8 mouse cellular contexts compared by ENCODE assay signal in the genomic region with DNA sequence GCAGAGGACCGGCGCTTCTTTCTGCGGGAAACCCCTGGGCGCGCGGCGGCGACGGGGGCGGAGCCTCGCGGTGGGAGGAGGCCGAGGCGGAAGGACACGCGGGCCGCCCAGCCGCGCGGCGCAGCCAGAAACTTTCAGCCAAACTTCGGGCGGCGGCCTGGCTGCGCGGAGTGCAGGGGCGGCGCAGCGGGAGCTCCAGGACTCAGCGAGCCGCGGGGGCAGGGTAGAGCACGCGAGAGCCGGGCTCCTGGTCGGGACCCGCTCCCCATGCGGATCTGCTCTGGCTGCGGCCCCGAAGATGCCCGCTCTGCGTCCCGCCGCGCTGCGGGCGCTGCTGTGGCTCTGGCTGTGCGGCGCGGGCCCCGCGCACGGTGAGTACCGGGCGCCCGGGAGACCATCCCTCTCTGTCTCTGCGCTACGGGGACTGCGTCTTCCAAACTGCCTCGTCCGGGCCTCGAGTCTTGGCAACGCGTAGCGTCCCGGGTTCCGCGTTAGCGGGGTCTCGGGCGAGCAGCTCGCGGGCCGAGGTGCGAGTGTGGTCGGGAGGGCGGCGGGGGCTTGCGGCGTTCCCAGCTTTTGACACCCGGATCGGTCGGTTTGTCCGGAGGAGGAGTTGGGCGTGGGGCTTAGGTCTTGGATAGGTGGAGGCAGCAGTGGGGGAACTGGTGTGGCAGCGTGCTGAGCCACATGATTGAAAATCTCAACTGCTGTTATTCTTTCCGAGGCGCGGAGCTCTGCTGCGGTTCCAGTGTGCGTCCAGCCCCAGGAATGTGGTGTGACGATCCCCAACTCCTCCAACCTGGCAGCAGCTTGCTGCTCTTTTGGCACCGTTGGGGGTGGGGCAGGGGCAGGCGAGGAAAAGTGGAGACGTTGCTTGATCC. TPM values are rescaled to one million over a fixed set of nuclear protein-coding genes. Genes with fewer than 3 reads are reported as not detected.
A peak's percentile ranks its signal among the peaks of the same experiment; 100 is the strongest.
DNase-seq lines count a peak whose midpoint lies in the region; ATAC-seq and TF ChIP-seq lines count a peak whose summit lies in the region.

A gene (plus strand): TSS at position 127 of the 881 bp plus-strand sequence.

- peak within 1 kb of the TSS; percentile 80 for H3K4me3 ChIP-seq in heart, embryonic 11.5 days (ENCODE audit: low read depth, low read length)
- H3K4me3 ChIP-seq in kidney, postnatal 0 days (replicated peaks; ENCODE audit: low read depth, low read length): peak within 1 kb of the TSS; percentile 69
- peak within 1 kb of the TSS; percentile 91 for H3K4me3 ChIP-seq in liver, embryonic 11.5 days (ENCODE audit: low read depth, low read length)
- H3K4me3 ChIP-seq in stomach, embryonic 14.5 days (ENCODE audit: low read depth, low read length): peak within 1 kb of the TSS; percentile 87

- 0 out of 2 replicates have a peak, but pooled peaks cover 2% of the 10 kb centered on the region for H3K27me3 ChIP-seq in heart, embryonic 11.5 days (ENCODE audit: control insufficient read depth, insufficient read depth, low read length)
- H3K27me3 ChIP-seq in kidney, postnatal 0 days (ENCODE audit: insufficient read depth, low read length): no peaks in the 10 kb centered on the region
- no peaks in the 10 kb centered on the region for H3K27me3 ChIP-seq in liver, embryonic 11.5 days (replicated peaks; ENCODE audit: control insufficient read depth, insufficient read depth, low read length)
- no peaks in the 10 kb centered on the region for H3K27me3 ChIP-seq in stomach, embryonic 14.5 days (ENCODE audit: control insufficient read depth, insufficient read depth, low read length)

- no peak for TF ChIP-seq CTCF in kidney, postnatal 0 days (IDR thresholded peaks at IDR 0.05; ENCODE audit: low read depth)

- under 1% methylated on average over 75 of the region's 95 CpGs for WGBS in heart, embryonic 11.5 days (ENCODE audit: insufficient replicate concordance)
- under 1% methylated on average over 94 of the region's 95 CpGs for WGBS in kidney, postnatal 0 days
- under 1% methylated on average over 92 of the region's 95 CpGs for WGBS in liver, embryonic 11.5 days
- WGBS in stomach, embryonic 14.5 days: under 1% methylated on average over 95 of the region's 95 CpGs

- H3K27ac ChIP-seq in heart, embryonic 11.5 days (ENCODE audit: low read depth, low read length): peak within 1 kb of the TSS; percentile 90
- H3K27ac ChIP-seq in kidney, postnatal 0 days: peak within 1 kb of the TSS; percentile 97
- H3K27ac ChIP-seq in liver, embryonic 11.5 days (ENCODE audit: low read depth, low read length): peak within 1 kb of the TSS; percentile 89
- H3K27ac ChIP-seq in stomach, embryonic 14.5 days (ENCODE audit: low read length): peak within 1 kb of the TSS; percentile 97

- H3K4me1 ChIP-seq in heart, embryonic 11.5 days (ENCODE audit: control insufficient read depth, insufficient read depth, low read length): peaks cover 23% of the 10 kb centered on the region
- H3K4me1 ChIP-seq in kidney, postnatal 0 days (replicated peaks; ENCODE audit: insufficient read depth, low read length): peaks cover 20% of the 10 kb centered on the region; the same call in 1 of the 2 replicates
- peaks cover 30% of the 10 kb centered on the region for H3K4me1 ChIP-seq in liver, embryonic 11.5 days (replicated peaks; ENCODE audit: control insufficient read depth, insufficient read depth, low read length)
- H3K4me1 ChIP-seq in stomach, embryonic 14.5 days (ENCODE audit: control insufficient read depth, insufficient read depth, low read length): peaks cover 23% of the 10 kb centered on the region

- no peaks in the 10 kb centered on the region for H3K36me3 ChIP-seq in heart, embryonic 11.5 days (ENCODE audit: control insufficient read depth, insufficient read depth, low read length)
- H3K36me3 ChIP-seq in kidney, postnatal 0 days (ENCODE audit: insufficient read depth, low read length): no peaks in the 10 kb centered on the region
- no peaks in the 10 kb centered on the region; the same call in 1 of the 2 replicates for H3K36me3 ChIP-seq in liver, embryonic 11.5 days (ENCODE audit: control insufficient read depth, insufficient read depth, low read length)
- H3K36me3 ChIP-seq in stomach, embryonic 14.5 days (ENCODE audit: control insufficient read depth, insufficient read depth, low read length): no peaks in the 10 kb centered on the region

- H3K9ac ChIP-seq in heart, embryonic 11.5 days (ENCODE audit: low read depth, low read length): peak within 1 kb of the TSS; percentile 92
- peak within 1 kb of the TSS; percentile 95 for H3K9ac ChIP-seq in kidney, postnatal 0 days (ENCODE audit: low read depth, low read length)
- H3K9ac ChIP-seq in liver, embryonic 11.5 days (ENCODE audit: low read depth, low read length): peak within 1 kb of the TSS; percentile 95
- H3K9ac ChIP-seq in stomach, embryonic 14.5 days (replicated peaks; ENCODE audit: low read depth, low read length): peak within 1 kb of the TSS; percentile 97

- peak; percentile 93 for ATAC-seq in erythroblast, adult 5-6 weeks (replicated peaks; ENCODE audit: low FRiP score, poor library complexity, severe bottlenecking)
- ATAC-seq in heart, embryonic 11.5 days (replicated peaks; ENCODE audit: insufficient number of reproducible peaks, low FRiP score, low TSS enrichment): peak; percentile 85
- ATAC-seq in kidney, postnatal 0 days (replicated peaks; ENCODE audit: low FRiP score, low read depth): peak; percentile 88
- peak; percentile 88 for ATAC-seq in liver, embryonic 11.5 days (replicated peaks; ENCODE audit: low FRiP score)
- peak; percentile 89 for ATAC-seq in stomach, embryonic 14.5 days (ENCODE audit: insufficient number of reproducible peaks, insufficient read depth, low FRiP score, low read depth)

- peak within 1 kb of the TSS; percentile 76 for H3K4me2 ChIP-seq in heart, embryonic 11.5 days
- peak within 1 kb of the TSS; percentile 80 for H3K4me2 ChIP-seq in kidney, postnatal 0 days (ENCODE audit: low read length)
- peak within 1 kb of the TSS; percentile 92 for H3K4me2 ChIP-seq in liver, embryonic 11.5 days
- H3K4me2 ChIP-seq in stomach, embryonic 14.5 days (replicated peaks; ENCODE audit: low read depth, low read length): peak within 1 kb of the TSS; percentile 53

- no peaks in the 10 kb centered on the region for H3K9me3 ChIP-seq in heart, embryonic 11.5 days (replicated peaks; ENCODE audit: control insufficient read depth, low read length)
- H3K9me3 ChIP-seq in kidney, postnatal 0 days (replicated peaks; ENCODE audit: low read length): no peaks in the 10 kb centered on the region
- no peaks in the 10 kb centered on the region for H3K9me3 ChIP-seq in liver, embryonic 11.5 days (ENCODE audit: control insufficient read depth, low read length)
- no peaks in the 10 kb centered on the region for H3K9me3 ChIP-seq in stomach, embryonic 14.5 days (ENCODE audit: control insufficient read depth, low read depth, low read length)

- DNase-seq in B cell, adult 2 months: peak; percentile 96 to 97
- DNase-seq in brain, adult 2 months (ENCODE audit: low read depth, low spot score): peak; percentile 97
- peak; percentile 96 for DNase-seq in kidney, postnatal 0 days (ENCODE audit: low spot score)
- peak; percentile 97 for DNase-seq in liver, embryonic 11.5 days (ENCODE audit: low spot score)
- peak; percentile 96 for DNase-seq in naive thymus-derived CD4-positive, alpha-beta T cell, adult 2 months (ENCODE audit: low read depth)

RNA-seq across cellular contexts. Expression of the gene that starts here (rescaled TPM):
- total RNA-seq in erythroblast, adult 5-6 weeks (2015; ENCODE audit: low replicate concordance): 11.1 and 14.4 TPM in 2 replicates
- 11.2 and 11.5 TPM in 2 replicates for total RNA-seq in erythroblast, adult 5-6 weeks (2017; ENCODE audit: low replicate concordance)
- 12.5 and 13.4 TPM in 2 replicates for polyA plus RNA-seq in heart, embryonic 11.5 days (2014; fragmentation: Nextera tagmentation; extraction: Ambion mirVana)
- 25.2 and 26.0 TPM in 2 replicates for polyA plus RNA-seq in kidney, postnatal 0 days (2015; fragmentation: Nextera tagmentation; extraction: Ambion mirVana)
- 17.2 and 18.4 TPM in 2 replicates for polyA plus RNA-seq in liver, embryonic 11.5 days (2014; fragmentation: Nextera tagmentation; extraction: Ambion mirVana)
- polyA plus RNA-seq in stomach, embryonic 14.5 days (2014; fragmentation: Nextera tagmentation; extraction: Ambion mirVana): 36.2 and 38.3 TPM in 2 replicates

Comparison
In these comparisons a context has a peak if more than half of its experiments do, and no peak if none do; other contexts are left out.
1. Peak in every context shown above with its lines: DNase-seq, ATAC-seq, H3K4me3 ChIP-seq and H3K27ac ChIP-seq.